Mouse (Mus musculus): ENCODE measurements at regions not wholly inside any gene's neighbourhood (a gene's known extent, or its start where the extent isn't known, plus 50 kb on each side); places are given as distances from the start of the nearest gene placed in this dataset.

GRCm38 (mm10) chr12:77594092-77594491, 356.2 kb downstream of the Fut8 start:
- TF ChIP-seq CTCF (IDR thresholded peaks at IDR 0.05; ENCODE audit: borderline replicate concordance, extremely low read depth, insufficient read depth, insufficient read length) = no peak
- no peak for TF ChIP-seq POLR2A (IDR thresholded peaks at IDR 0.05; ENCODE audit: borderline replicate concordance, extremely low read depth, insufficient read depth, insufficient read length, poor library complexity, severe bottlenecking)
